Mouse (Mus musculus): ENCODE measurements around the gene Atp5d. TPM values are rescaled to one million over a fixed set of nuclear protein-coding genes. Genes with fewer than 3 reads are reported as not detected.

Gene Atp5d
- polyA plus RNA-seq, 1 experiment from 2014 or later, result 291 TPM

GRCm38 (mm10) chr10:80134421-80134820 is 4.0 kb upstream of the Atp5d start:
- Histone ChIP-seq H3K4me1 (replicated peaks) (peaks cover 76% of the 10 kb centered on the region), H3K9ac (no peak overlapping the region), H3K27ac (replicated peaks) (no peak overlapping the region), H3K4me3 (replicated peaks) (no peak overlapping the region), H3K9me3 (replicated peaks) (no peaks in the 10 kb centered on the region), H3K27me3 (peaks cover 50% of the 10 kb centered on the region), H3K36me3 (replicated peaks) (peaks cover 34% of the 10 kb centered on the region), H3K4me2 (no peak overlapping the region)
- WGBS (ENCODE audit: insufficient replicate concordance), result 85% methylated on average over 9 of the region's 9 CpGs
- no peak for ATAC-seq (ENCODE audit: insufficient read depth)

GRCm38 (mm10) chr10:80135161-80135560 is 3.3 kb upstream of the Atp5d start:
- Histone ChIP-seq H3K9me3 (replicated peaks) (no peaks in the 10 kb centered on the region), H3K27me3 (peaks cover 57% of the 10 kb centered on the region), H3K27ac (replicated peaks) (no peak overlapping the region), H3K4me2 (no peak overlapping the region), H3K9ac (no peak overlapping the region), H3K36me3 (replicated peaks) (peaks cover 26% of the 10 kb centered on the region), H3K4me1 (replicated peaks) (peaks cover 76% of the 10 kb centered on the region), H3K4me3 (replicated peaks) (no peak overlapping the region)
- no peak for ATAC-seq (ENCODE audit: insufficient read depth)
- 78% methylated on average over 10 of the region's 10 CpGs for WGBS (ENCODE audit: insufficient replicate concordance)

GRCm38 (mm10) chr10:80135641-80136040 is 2.8 kb upstream of the Atp5d start:
- H3K4me2 ChIP-seq, result no peak overlapping the region
- WGBS (ENCODE audit: insufficient replicate concordance), result 70% methylated on average over 1 of the region's 1 CpGs
- no peak for ATAC-seq (ENCODE audit: insufficient read depth)
- no peak overlapping the region for H3K9ac ChIP-seq
- peaks cover 77% of the 10 kb centered on the region for H3K4me1 ChIP-seq (replicated peaks)
- no peaks in the 10 kb centered on the region for H3K9me3 ChIP-seq (replicated peaks)
- peaks cover 62% of the 10 kb centered on the region for H3K27me3 ChIP-seq
- H3K27ac ChIP-seq (replicated peaks), result no peak overlapping the region
- no peak overlapping the region for H3K4me3 ChIP-seq (replicated peaks)
- peaks cover 21% of the 10 kb centered on the region for H3K36me3 ChIP-seq (replicated peaks)

GRCm38 (mm10) chr10:80136179-80136951 is 2.1 kb upstream of the Atp5d start:
- H3K9me3 ChIP-seq (replicated peaks), result no peaks in the 10 kb centered on the region
- peak overlapping the region; percentile 62 for H3K4me3 ChIP-seq (replicated peaks)
- ATAC-seq (ENCODE audit: insufficient read depth), result no peak
- peak overlapping the region; percentile 96 for H3K4me2 ChIP-seq
- peaks cover 14% of the 10 kb centered on the region for H3K36me3 ChIP-seq (replicated peaks)
- no peak overlapping the region for H3K27ac ChIP-seq (replicated peaks)
- H3K27me3 ChIP-seq, result peaks cover 63% of the 10 kb centered on the region
- H3K9ac ChIP-seq, result no peak overlapping the region
- H3K4me1 ChIP-seq (replicated peaks), result peaks cover 77% of the 10 kb centered on the region
- WGBS (ENCODE audit: insufficient replicate concordance), result 25% methylated on average over 49 of the region's 49 CpGs

- WGBS (ENCODE audit: insufficient replicate concordance), result 2% methylated on average over 29 of the region's 29 CpGs
- Histone ChIP-seq H3K9ac (0 out of 2 replicates have a peak overlapping the region, but pooled peaks have one; percentile 11), H3K36me3 (replicated peaks) (peaks cover 7% of the 10 kb centered on the region), H3K4me1 (replicated peaks) (peaks cover 76% of the 10 kb centered on the region), H3K4me3 (replicated peaks) (peak overlapping the region; percentile 62), H3K27me3 (peaks cover 63% of the 10 kb centered on the region), H3K9me3 (replicated peaks) (no peaks in the 10 kb centered on the region), H3K4me2 (peak overlapping the region; percentile 96), H3K27ac (replicated peaks) (no peak overlapping the region)
- no peak for ATAC-seq (ENCODE audit: insufficient read depth)
Observed at GRCm38 (mm10) chr10:80136952-80137625, 1.3 kb upstream of the Atp5d start.

GRCm38 (mm10) chr10:80137626-80138552 is 543 bp upstream of the Atp5d start:
- peaks cover 76% of the 10 kb centered on the region for H3K4me1 ChIP-seq (replicated peaks)

GRCm38 (mm10) chr10:80139439-80139775 is 975 bp downstream of the Atp5d start:
- Histone ChIP-seq H3K27ac (replicated peaks) (no peak overlapping the region), H3K4me2 (peak overlapping the region; percentile 96), H3K27me3 (peaks cover 63% of the 10 kb centered on the region), H3K36me3 (replicated peaks) (peaks cover 12% of the 10 kb centered on the region), H3K4me1 (replicated peaks) (peaks cover 86% of the 10 kb centered on the region), H3K4me3 (replicated peaks) (peak overlapping the region; percentile 62), H3K9ac (peak overlapping the region; percentile 51; the same call in 1 of the 2 replicates), H3K9me3 (replicated peaks) (no peaks in the 10 kb centered on the region)
- WGBS (ENCODE audit: insufficient replicate concordance), result 3% methylated on average over 10 of the region's 10 CpGs
- no peak for ATAC-seq (ENCODE audit: insufficient read depth)

More at GRCm38 (mm10) chr10:80137626-80138552, 543 bp upstream of the Atp5d start:
- Histone ChIP-seq H3K27me3 (peaks cover 63% of the 10 kb centered on the region), H3K36me3 (replicated peaks) (no peaks in the 10 kb centered on the region), H3K4me2 (peak overlapping the region; percentile 96), H3K9ac (peak overlapping the region; percentile 51; the same call in 1 of the 2 replicates), H3K9me3 (replicated peaks) (no peaks in the 10 kb centered on the region), H3K27ac (replicated peaks) (no peak overlapping the region), H3K4me3 (replicated peaks) (peak overlapping the region; percentile 62)
- WGBS (ENCODE audit: insufficient replicate concordance), result 9% methylated on average over 33 of the region's 33 CpGs
- no peak for ATAC-seq (ENCODE audit: insufficient read depth)

- ATAC-seq (ENCODE audit: insufficient read depth), result no peak
- WGBS (ENCODE audit: insufficient replicate concordance), result 63% methylated on average over 11 of the region's 11 CpGs
- Histone ChIP-seq H3K36me3 (replicated peaks) (peaks cover 19% of the 10 kb centered on the region), H3K4me2 (peak overlapping the region; percentile 96; the same call in 1 of the 2 replicates), H3K9me3 (replicated peaks) (no peaks in the 10 kb centered on the region), H3K9ac (no peak overlapping the region), H3K4me1 (replicated peaks) (peaks cover 92% of the 10 kb centered on the region), H3K4me3 (replicated peaks) (no peak overlapping the region), H3K27ac (replicated peaks) (peak overlapping the region; percentile 95; the same call in 1 of the 2 replicates), H3K27me3 (peaks cover 56% of the 10 kb centered on the region)
Observed at GRCm38 (mm10) chr10:80139975-80140665, 1.7 kb downstream of the Atp5d start.

- Histone ChIP-seq H3K9me3 (replicated peaks) (no peaks in the 10 kb centered on the region), H3K4me1 (replicated peaks) (peaks cover 95% of the 10 kb centered on the region), H3K4me2 (peak within 1 kb of the TSS; percentile 96), H3K27ac (replicated peaks) (peak within 1 kb of the TSS; percentile 95), H3K36me3 (replicated peaks) (peaks cover 24% of the 10 kb centered on the region), H3K27me3 (peaks cover 50% of the 10 kb centered on the region), H3K4me3 (replicated peaks) (peak within 1 kb of the TSS; percentile 75), H3K9ac (peak within 1 kb of the TSS; percentile 67)
- 63% methylated on average over 10 of the region's 10 CpGs for WGBS (ENCODE audit: insufficient replicate concordance)
- ATAC-seq (ENCODE audit: insufficient read depth), result no peak
Observed at GRCm38 (mm10) chr10:80140666-80141035, 2.2 kb downstream of the Atp5d start, which contains the start of gene Cbarp. Gene Cbarp, minus strand, starts transcription at chr10:80140835.

GRCm38 (mm10) chr10:80141243-80141642 is 2.8 kb downstream of the Atp5d start:
- Histone ChIP-seq H3K4me2 (peak overlapping the region; percentile 95), H3K4me1 (replicated peaks) (peaks cover 95% of the 10 kb centered on the region), H3K4me3 (replicated peaks) (peak overlapping the region; percentile 75), H3K27me3 (peaks cover 44% of the 10 kb centered on the region), H3K36me3 (replicated peaks) (peaks cover 30% of the 10 kb centered on the region), H3K9me3 (replicated peaks) (no peaks in the 10 kb centered on the region), H3K9ac (peak overlapping the region; percentile 67), H3K27ac (replicated peaks) (peak overlapping the region; percentile 95)
- WGBS (ENCODE audit: insufficient replicate concordance), result under 1% methylated on average over 29 of the region's 29 CpGs
- ATAC-seq (ENCODE audit: insufficient read depth), result peak; percentile 65

Measured in liver, embryonic 15.5 days (tissue).